Mouse (Mus musculus): ENCODE data around the gene Smarcal1. TPM values are rescaled to one million over a fixed set of nuclear protein-coding genes. Genes with fewer than 3 reads are reported as not detected.

Gene Smarcal1
- total and polyA plus RNA-seq, 2 experiments from 2014 or later, result 9.8 to 31.9 TPM

GRCm38 (mm10) chr1:72550317-72550716, 32.7 kb upstream of the Smarcal1 start:
- WGBS, result 70% methylated on average over 2 of the region's 2 CpGs
- DNase-seq (ENCODE audit: low spot score), result no peak
- H3K4me1 ChIP-seq (ENCODE audit: control insufficient read depth, insufficient read depth), result no peaks in the 10 kb centered on the region

GRCm38 (mm10) chr1:72556471-72556870, 26.6 kb upstream of the Smarcal1 start:
- DNase-seq (ENCODE audit: low spot score), result no peak
- H3K4me1 ChIP-seq (ENCODE audit: control insufficient read depth, insufficient read depth), result no peaks in the 10 kb centered on the region
- H3K27me3 ChIP-seq (ENCODE audit: control insufficient read depth, insufficient read depth, low read length), result no peaks in the 10 kb centered on the region
- ATAC-seq (ENCODE audit: insufficient read depth, low read depth), result no peak
- no peak for TF ChIP-seq CTCF (IDR thresholded peaks at IDR 0.05; ENCODE audit: low read depth)
- TF ChIP-seq EP300 (IDR thresholded peaks at IDR 0.05; ENCODE audit: low read depth), result no peak
- H3K4me3 ChIP-seq (ENCODE audit: low read depth, low read length), result no peak overlapping the region
- no peak overlapping the region for H3K4me2 ChIP-seq (ENCODE audit: low read depth, low read length)
- no peak overlapping the region for H3K27ac ChIP-seq (ENCODE audit: low read depth)
- no peaks in the 10 kb centered on the region for H3K36me3 ChIP-seq (replicated peaks; ENCODE audit: control insufficient read depth, insufficient read depth, low read length)
- no peak overlapping the region for H3K9ac ChIP-seq (replicated peaks; ENCODE audit: low read depth, low read length)
- 71% methylated on average over 3 of the region's 3 CpGs for WGBS
- no peaks in the 10 kb centered on the region for H3K9me3 ChIP-seq (replicated peaks; ENCODE audit: control insufficient read depth, low read length)

More at GRCm38 (mm10) chr1:72550317-72550716, 32.7 kb upstream of the Smarcal1 start:
- no peak overlapping the region for H3K4me2 ChIP-seq (ENCODE audit: low read depth, low read length)
- no peaks in the 10 kb centered on the region for H3K27me3 ChIP-seq (ENCODE audit: control insufficient read depth, insufficient read depth, low read length)
- no peak overlapping the region for H3K4me3 ChIP-seq (ENCODE audit: low read depth, low read length)
- H3K36me3 ChIP-seq (replicated peaks; ENCODE audit: control insufficient read depth, insufficient read depth, low read length), result no peaks in the 10 kb centered on the region
- H3K27ac ChIP-seq (ENCODE audit: low read depth), result no peak overlapping the region
- no peaks in the 10 kb centered on the region for H3K9me3 ChIP-seq (replicated peaks; ENCODE audit: control insufficient read depth, low read length)
- ATAC-seq (ENCODE audit: insufficient read depth, low read depth), result no peak
- H3K9ac ChIP-seq (replicated peaks; ENCODE audit: low read depth, low read length), result no peak overlapping the region
- TF ChIP-seq EP300 (IDR thresholded peaks at IDR 0.05; ENCODE audit: low read depth) (no peak), CTCF (IDR thresholded peaks at IDR 0.05; ENCODE audit: low read depth) (no peak)

- Histone ChIP-seq H3K36me3 (replicated peaks; ENCODE audit: control insufficient read depth, insufficient read depth, low read length) (no peaks in the 10 kb centered on the region), H3K27ac (ENCODE audit: low read depth) (no peak overlapping the region), H3K4me3 (ENCODE audit: low read depth, low read length) (no peak overlapping the region), H3K4me1 (ENCODE audit: control insufficient read depth, insufficient read depth) (no peaks in the 10 kb centered on the region), H3K9ac (replicated peaks; ENCODE audit: low read depth, low read length) (no peak overlapping the region), H3K9me3 (replicated peaks; ENCODE audit: control insufficient read depth, low read length) (no peaks in the 10 kb centered on the region), H3K27me3 (ENCODE audit: control insufficient read depth, insufficient read depth, low read length) (no peaks in the 10 kb centered on the region), H3K4me2 (ENCODE audit: low read depth, low read length) (no peak overlapping the region)
- 47% methylated on average over 2 of the region's 2 CpGs for WGBS
- TF ChIP-seq CTCF (IDR thresholded peaks at IDR 0.05; ENCODE audit: low read depth) (no peak), EP300 (IDR thresholded peaks at IDR 0.05; ENCODE audit: low read depth) (no peak)
- no peak for ATAC-seq (ENCODE audit: insufficient read depth, low read depth)
- no peak for DNase-seq (ENCODE audit: low spot score)
Observed at GRCm38 (mm10) chr1:72558625-72559024, 24.4 kb upstream of the Smarcal1 start.

- no peaks in the 10 kb centered on the region for H3K27me3 ChIP-seq (ENCODE audit: control insufficient read depth, insufficient read depth, low read length)
- H3K4me3 ChIP-seq (ENCODE audit: low read depth, low read length), result no peak overlapping the region
- H3K9me3 ChIP-seq (replicated peaks; ENCODE audit: control insufficient read depth, low read length), result no peaks in the 10 kb centered on the region
- H3K4me1 ChIP-seq (ENCODE audit: control insufficient read depth, insufficient read depth), result no peaks in the 10 kb centered on the region
- TF ChIP-seq EP300 (IDR thresholded peaks at IDR 0.05; ENCODE audit: low read depth) (no peak), CTCF (IDR thresholded peaks at IDR 0.05; ENCODE audit: low read depth) (no peak)
- H3K36me3 ChIP-seq (replicated peaks; ENCODE audit: control insufficient read depth, insufficient read depth, low read length), result no peaks in the 10 kb centered on the region
- no peak overlapping the region for H3K9ac ChIP-seq (replicated peaks; ENCODE audit: low read depth, low read length)
- no peak overlapping the region for H3K4me2 ChIP-seq (ENCODE audit: low read depth, low read length)
- WGBS, result 44% methylated on average over 6 of the region's 6 CpGs
- no peak overlapping the region for H3K27ac ChIP-seq (ENCODE audit: low read depth)
- DNase-seq (ENCODE audit: low spot score), result no peak
- no peak for ATAC-seq (ENCODE audit: insufficient read depth, low read depth)
Observed at GRCm38 (mm10) chr1:72564334-72564962, 18.6 kb upstream of the Smarcal1 start.

- Histone ChIP-seq H3K27ac (ENCODE audit: low read depth) (no peak overlapping the region), H3K9me3 (replicated peaks; ENCODE audit: control insufficient read depth, low read length) (no peaks in the 10 kb centered on the region), H3K36me3 (replicated peaks; ENCODE audit: control insufficient read depth, insufficient read depth, low read length) (no peaks in the 10 kb centered on the region), H3K4me1 (ENCODE audit: control insufficient read depth, insufficient read depth) (no peaks in the 10 kb centered on the region), H3K9ac (replicated peaks; ENCODE audit: low read depth, low read length) (no peak overlapping the region), H3K4me2 (ENCODE audit: low read depth, low read length) (no peak overlapping the region; the same call in 1 of the 2 replicates), H3K4me3 (ENCODE audit: low read depth, low read length) (no peak overlapping the region), H3K27me3 (ENCODE audit: control insufficient read depth, insufficient read depth, low read length) (no peaks in the 10 kb centered on the region)
- WGBS, result 26% methylated on average over 9 of the region's 9 CpGs
- TF ChIP-seq EP300 (IDR thresholded peaks at IDR 0.05; ENCODE audit: low read depth), result no peak
- DNase-seq (ENCODE audit: low spot score), result no peak
- no peak for ATAC-seq (ENCODE audit: insufficient read depth, low read depth)
Observed at GRCm38 (mm10) chr1:72567056-72567455, 16.0 kb upstream of the Smarcal1 start.

GRCm38 (mm10) chr1:72568725-72569124, 14.3 kb upstream of the Smarcal1 start:
- DNase-seq (ENCODE audit: low spot score), result no peak
- Histone ChIP-seq H3K4me3 (ENCODE audit: low read depth, low read length) (no peak overlapping the region), H3K9ac (replicated peaks; ENCODE audit: low read depth, low read length) (no peak overlapping the region), H3K4me1 (ENCODE audit: control insufficient read depth, insufficient read depth) (no peaks in the 10 kb centered on the region), H3K27ac (ENCODE audit: low read depth) (no peak overlapping the region), H3K27me3 (ENCODE audit: control insufficient read depth, insufficient read depth, low read length) (no peaks in the 10 kb centered on the region), H3K4me2 (ENCODE audit: low read depth, low read length) (no peak overlapping the region), H3K9me3 (replicated peaks; ENCODE audit: control insufficient read depth, low read length) (no peaks in the 10 kb centered on the region), H3K36me3 (replicated peaks; ENCODE audit: control insufficient read depth, insufficient read depth, low read length) (no peaks in the 10 kb centered on the region)
- TF ChIP-seq EP300 (IDR thresholded peaks at IDR 0.05; ENCODE audit: low read depth) (no peak), CTCF (IDR thresholded peaks at IDR 0.05; ENCODE audit: low read depth) (no peak)
- ATAC-seq (ENCODE audit: insufficient read depth, low read depth), result no peak
- 83% methylated on average over 8 of the region's 8 CpGs for WGBS
